Mouse (Mus musculus) kidney, adult 2 months (tissue): ENCODE results near the gene Mllt11.
"Not testable (repeated sequence)": the region's sequence is repeated elsewhere in the genome, so short reads cannot be mapped to it uniquely, and the experiment has no call there.

Experiments used
- CTCF ChIP-seq: fragments of 200-500 bp; conservative IDR thresholded peaks from 2 replicates; pipeline ENCODE4 v1.5.1; 2011; ENCODE audit warnings: low read depth, mild to moderate bottlenecking, control low read depth, low read length, moderate library complexity, mixed read lengths; ENCODE audit not compliant: insufficient read depth, insufficient read length
- POLR2A ChIP-seq: fragments of 200-500 bp; IDR thresholded peaks from one replicate; pipeline ENCODE4 v1.6.1; 2011; ENCODE audit warnings: low read depth, low read length, control low read depth

DNA sequence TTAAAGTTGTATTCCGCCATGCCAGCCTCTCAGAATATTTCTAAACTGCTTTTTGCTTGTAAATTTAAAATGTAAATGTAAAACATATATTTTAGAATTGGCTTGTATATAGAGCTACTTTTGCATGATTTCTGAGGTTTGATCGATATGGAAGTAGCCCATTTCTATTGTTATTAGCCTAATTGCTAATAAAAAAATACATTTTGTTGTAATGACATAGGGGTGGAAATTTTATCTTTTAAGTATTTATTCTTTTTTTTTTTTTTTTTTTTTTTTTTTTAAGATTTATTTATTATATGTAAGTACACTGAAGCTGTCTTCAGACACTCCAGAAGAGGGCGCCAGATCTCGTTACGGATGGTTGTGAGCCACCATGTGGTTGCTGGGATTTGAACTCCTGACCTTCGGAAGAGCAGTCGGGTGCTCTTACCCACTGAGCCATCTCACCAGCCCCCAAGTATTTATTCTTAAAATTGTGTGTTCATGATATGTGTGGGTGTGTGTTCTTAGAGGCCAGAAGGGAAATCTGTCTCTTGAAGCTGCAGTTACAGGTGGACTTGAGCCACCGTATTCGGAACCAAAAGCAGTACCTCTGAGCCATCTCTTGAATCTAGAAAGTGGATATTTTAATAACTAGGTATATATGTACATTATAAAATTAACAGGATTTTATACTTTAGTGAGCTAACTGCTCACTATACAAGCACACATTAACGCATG, 18.9 kb downstream of the Mllt11 start:
- TF ChIP-seq CTCF, POLR2A: not testable (repeated sequence)
